In genomic region chr5:122707276-122708181, GRCm38 (mm10) we compare ENCODE assay signal across 1 mouse cellular context.
TF ChIP-seq lines count a peak whose summit lies in the region.

Gene P2rx4, plus strand, starts transcription at chr5:122707544.

TF ChIP-seq in CH12.LX, 34 proteins besides CTCF, POLR2A, EP300 and RAD21 (continued from another document):
- TF ChIP-seq ZNF384 (IDR thresholded peaks at IDR 0.05; ENCODE audit: low read depth, low read length) (no peak), NELFE (IDR thresholded peaks at IDR 0.05; ENCODE audit: low read depth, low read length) (peak; percentile 72; the same call in 1 of the 2 replicates), GABPA (IDR thresholded peaks at IDR 0.05; ENCODE audit: insufficient replicate concordance, low read depth, low read length) (no peak), MYC (IDR thresholded peaks at IDR 0.05; ENCODE audit: low read depth, low read length) (peak; percentile 71), POLR2AphosphoS2 (IDR thresholded peaks at IDR 0.05; ENCODE audit: low read depth, low read length) (peak; percentile 64; the same call in 1 of the 2 replicates), CHD1 (IDR thresholded peaks at IDR 0.05; ENCODE audit: low read depth, low read length) (no peak), MEF2A (IDR thresholded peaks at IDR 0.05; ENCODE audit: borderline replicate concordance, low read depth, low read length) (peak; percentile 69; the same call in 1 of the 2 replicates), UBTF (IDR thresholded peaks at IDR 0.05; ENCODE audit: low read depth, low read length) (no peak), TCF12 (IDR thresholded peaks at IDR 0.05; ENCODE audit: low read depth, low read length) (peak; percentile 54), BHLHE40 (IDR thresholded peaks at IDR 0.05; ENCODE audit: low read depth, low read length) (peak; percentile 86), ZKSCAN1 (IDR thresholded peaks at IDR 0.05; ENCODE audit: borderline replicate concordance, low read depth, low read length) (no peak), IRF4 (IDR thresholded peaks at IDR 0.05; ENCODE audit: low read depth, low read length) (peak; percentile 37; the same call in 1 of the 2 replicates), HCFC1 (IDR thresholded peaks at IDR 0.05; ENCODE audit: low read depth, low read length) (peak; percentile 64), PAX5 (IDR thresholded peaks at IDR 0.05; ENCODE audit: low read length) (no peak), ETS1 (conservative IDR thresholded peaks at IDR 0.05; ENCODE audit: low read depth, low read length) (no peak; the same call in 1 of the 2 replicates), ZC3H11A (IDR thresholded peaks at IDR 0.05; ENCODE audit: low read depth, low read length) (no peak), SIN3A (IDR thresholded peaks at IDR 0.05; ENCODE audit: low read length) (peak; percentile 39), USF2 (conservative IDR thresholded peaks at IDR 0.05; ENCODE audit: low read depth, low read length) (no peak), JUND (conservative IDR thresholded peaks at IDR 0.05; ENCODE audit: low read depth, low read length) (0 out of 2 replicates have a peak, but pooled peaks have one; percentile 13), MXI1 (IDR thresholded peaks at IDR 0.05; ENCODE audit: low read depth, low read length) (peak; percentile 82)
